Mouse (Mus musculus) lung, postnatal 0 days (tissue): ENCODE measurements around the gene Znrd1as.

Source experiments
- CTCF ChIP-seq: IDR thresholded peaks from 2 replicates; pipeline ENCODE4 v1.5.1; 2016; ENCODE audit warnings: antibody characterized with exemption, mild to moderate bottlenecking
- EP300 ChIP-seq: IDR thresholded peaks from 2 replicates; pipeline ENCODE4 v1.6.1; 2016; ENCODE audit warnings: antibody characterized with exemption, mild to moderate bottlenecking, control low read depth

DNA sequence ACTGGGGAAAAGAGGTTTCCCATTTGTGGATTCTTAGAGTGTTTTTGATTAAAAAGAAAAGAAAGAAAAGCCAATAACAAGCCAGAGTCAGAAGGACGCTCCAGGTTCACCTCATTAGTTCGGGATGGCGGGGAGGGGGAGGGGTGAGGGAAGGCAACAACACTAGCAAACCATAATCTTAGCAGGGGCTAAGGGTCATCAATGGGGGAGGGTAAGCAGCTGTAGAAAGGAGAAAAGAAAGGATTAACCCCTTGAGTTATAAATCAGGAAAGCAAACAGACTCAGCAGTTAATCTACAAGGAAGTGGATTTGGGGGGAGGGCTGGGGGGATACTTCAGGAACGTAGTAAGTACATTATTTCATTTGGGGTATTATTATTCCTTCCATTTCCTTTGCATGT, 23.5 kb downstream of the Znrd1as start:
- TF ChIP-seq EP300 (no peak), CTCF (no peak)
